8 mouse cellular contexts compared by ENCODE assay signal in genomic region chr5:77309924-77310772, GRCm38 (mm10). TPM values are rescaled to one million over a fixed set of nuclear protein-coding genes. Genes with fewer than 3 reads are reported as not detected.
DNase-seq lines count a peak whose midpoint lies in the region; ATAC-seq lines count a peak whose summit lies in the region.

Noa1 (minus strand) TSS chr5:77310084.
Polr2b (plus strand) TSS chr5:77310147.

- WGBS in heart, embryonic 13.5 days = under 1% methylated on average over 85 of the region's 85 CpGs
- WGBS in liver, embryonic 12.5 days (ENCODE audit: insufficient replicate concordance) = under 1% methylated on average over 84 of the region's 85 CpGs
- WGBS in stomach, embryonic 15.5 days = under 1% methylated on average over 79 of the region's 85 CpGs

- H3K9ac ChIP-seq in heart, embryonic 13.5 days = peak within 1 kb of the TSS; percentile 96
- H3K9ac ChIP-seq in liver, embryonic 12.5 days = peak within 1 kb of the TSS; percentile 83
- peak within 1 kb of the TSS; percentile 92 for H3K9ac ChIP-seq in stomach, embryonic 15.5 days

- H3K27ac ChIP-seq in brown adipose tissue, adult 24 weeks (replicated peaks; ENCODE audit: low read depth, low read length) = peak within 1 kb of the TSS; percentile 87
- peak within 1 kb of the TSS; percentile 94 for H3K27ac ChIP-seq in heart, embryonic 13.5 days (replicated peaks)
- peak within 1 kb of the TSS; percentile 90 for H3K27ac ChIP-seq in liver, embryonic 12.5 days
- H3K27ac ChIP-seq in stomach, embryonic 15.5 days = peak within 1 kb of the TSS; percentile 92

- H3K9me3 ChIP-seq in heart, embryonic 13.5 days = no peaks in the 10 kb centered on the region
- H3K9me3 ChIP-seq in liver, embryonic 12.5 days (replicated peaks) = no peaks in the 10 kb centered on the region
- no peaks in the 10 kb centered on the region for H3K9me3 ChIP-seq in stomach, embryonic 15.5 days

- ATAC-seq in heart, embryonic 13.5 days (ENCODE audit: extremely low read depth, insufficient number of reproducible peaks, low FRiP score, low TSS enrichment) = peak; percentile 96
- ATAC-seq in liver, embryonic 12.5 days = peak; percentile 93
- ATAC-seq in stomach, embryonic 15.5 days (ENCODE audit: insufficient read depth, low FRiP score, low read depth) = peak; percentile 96

- H3K4me3 ChIP-seq in brown adipose tissue, adult 24 weeks (ENCODE audit: insufficient read depth, low read depth, low read length) = peak within 1 kb of the TSS; percentile 71
- H3K4me3 ChIP-seq in heart, embryonic 13.5 days = peak within 1 kb of the TSS; percentile 88
- peak within 1 kb of the TSS; percentile 85 for H3K4me3 ChIP-seq in liver, embryonic 12.5 days
- peak within 1 kb of the TSS; percentile 92 for H3K4me3 ChIP-seq in stomach, embryonic 15.5 days (replicated peaks)

- peaks cover 47% of the 10 kb centered on the region for H3K36me3 ChIP-seq in heart, embryonic 13.5 days
- H3K36me3 ChIP-seq in liver, embryonic 12.5 days = peaks cover 52% of the 10 kb centered on the region
- H3K36me3 ChIP-seq in stomach, embryonic 15.5 days = peaks cover 20% of the 10 kb centered on the region; the same call in 1 of the 2 replicates

- no peaks in the 10 kb centered on the region for H3K27me3 ChIP-seq in heart, embryonic 13.5 days (replicated peaks)
- no peaks in the 10 kb centered on the region for H3K27me3 ChIP-seq in liver, embryonic 12.5 days (replicated peaks)
- no peaks in the 10 kb centered on the region for H3K27me3 ChIP-seq in stomach, embryonic 15.5 days (replicated peaks)

- H3K4me2 ChIP-seq in heart, embryonic 13.5 days = peak within 1 kb of the TSS; percentile 99
- peak within 1 kb of the TSS; percentile 95 for H3K4me2 ChIP-seq in liver, embryonic 12.5 days
- peak within 1 kb of the TSS; percentile 93 for H3K4me2 ChIP-seq in stomach, embryonic 15.5 days

- peak; percentile 98 for DNase-seq in CD4-positive, CD25-positive, alpha-beta regulatory T cell, adult 2 months (ENCODE audit: low read depth, low spot score)
- peak; percentile 69 for DNase-seq in fat pad, adult 2 months (ENCODE audit: extremely low read depth, low read depth, low spot score)
- DNase-seq in kidney, postnatal 10 days = peak; percentile 99
- DNase-seq in natural killer cell, adult 2 months (ENCODE audit: low spot score in 2 of 2) = peak; percentile 98 to 99

- H3K4me1 ChIP-seq in brown adipose tissue, adult 24 weeks (ENCODE audit: control insufficient read depth, insufficient read depth, insufficient read length, low read length) = peaks cover 7% of the 10 kb centered on the region
- peaks cover 28% of the 10 kb centered on the region for H3K4me1 ChIP-seq in heart, embryonic 13.5 days
- peaks cover 39% of the 10 kb centered on the region for H3K4me1 ChIP-seq in liver, embryonic 12.5 days
- peaks cover 17% of the 10 kb centered on the region for H3K4me1 ChIP-seq in stomach, embryonic 15.5 days

RNA-seq across cellular contexts. Expression of gene Noa1, which starts in this region (rescaled TPM):
- polyA plus RNA-seq in brown adipose tissue, adult 24 weeks (2012; ENCODE audit: insufficient read depth, insufficient read length, missing spikeins) = 22.2 and 29.5 TPM in 2 replicates
- 18.8 and 19.2 TPM in 2 replicates for polyA plus RNA-seq in heart, embryonic 13.5 days (2015; fragmentation: Nextera tagmentation; extraction: Ambion mirVana)
- 40.7 and 44.9 TPM in 2 replicates for polyA plus RNA-seq in liver, embryonic 12.5 days (2016; fragmentation: Nextera tagmentation; extraction: Ambion mirVana)
- polyA plus RNA-seq in stomach, embryonic 15.5 days (2015; fragmentation: Nextera tagmentation; extraction: Ambion mirVana) = 32.0 and 32.2 TPM in 2 replicates

RNA-seq across cellular contexts. Expression of gene Polr2b, which starts in this region (rescaled TPM):
- polyA plus RNA-seq in brown adipose tissue, adult 24 weeks (2012; ENCODE audit: insufficient read depth, insufficient read length, missing spikeins) = 25.0 and 43.6 TPM in 2 replicates
- 34.6 and 37.6 TPM in 2 replicates for polyA plus RNA-seq in heart, embryonic 13.5 days (2015; fragmentation: Nextera tagmentation; extraction: Ambion mirVana)
- 46.0 and 49.1 TPM in 2 replicates for polyA plus RNA-seq in liver, embryonic 12.5 days (2016; fragmentation: Nextera tagmentation; extraction: Ambion mirVana)
- polyA plus RNA-seq in stomach, embryonic 15.5 days (2015; fragmentation: Nextera tagmentation; extraction: Ambion mirVana) = 52.1 and 56.3 TPM in 2 replicates

Comparison
In these comparisons a context has a peak if more than half of its experiments do, and no peak if none do; other contexts are left out.
1. Peak in every context shown above with its lines: DNase-seq, ATAC-seq, H3K4me3 ChIP-seq and H3K27ac ChIP-seq.